Mouse (Mus musculus): ENCODE measurements at regions not wholly inside any gene's neighbourhood (a gene's known extent, or its start where the extent isn't known, plus 50 kb on each side); places are given as distances from the start of the nearest gene placed in this dataset.
A peak's percentile ranks its signal among the peaks of the same experiment; 100 is the strongest.

DNA sequence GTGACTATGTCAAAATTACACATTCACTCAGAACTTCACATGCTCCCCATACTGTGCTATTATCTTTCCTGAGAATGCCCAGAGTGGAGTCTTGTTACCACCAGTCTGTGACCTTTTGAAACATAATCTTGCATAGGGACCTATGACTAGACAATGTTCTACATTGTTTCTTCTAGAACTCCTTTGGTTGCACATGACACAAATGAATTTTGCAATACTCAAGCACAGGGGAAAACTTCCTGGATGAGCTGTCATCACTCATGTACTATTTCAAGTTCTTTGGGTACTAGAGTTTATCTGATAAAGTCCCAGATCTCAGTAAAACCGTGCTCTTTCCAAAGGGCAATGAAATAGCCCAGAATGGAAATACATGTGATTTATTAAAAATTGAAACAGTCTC lies 1901.0 kb upstream of the Lrrc6 start:
- Histone ChIP-seq H3K9ac (no peak overlapping the region), H3K4me3 (ENCODE audit: low read depth, low read length) (no peak overlapping the region), H3K36me3 (ENCODE audit: insufficient read depth) (no peaks in the 10 kb centered on the region), H3K4me1 (ENCODE audit: insufficient read depth) (no peaks in the 10 kb centered on the region), H3K27ac (ENCODE audit: low read depth, low read length) (no peak overlapping the region), H3K4me2 (ENCODE audit: low read depth) (no peak overlapping the region), H3K9me3 (ENCODE audit: low read length) (no peaks in the 10 kb centered on the region), H3K27me3 (ENCODE audit: insufficient read depth, low read length) (no peaks in the 10 kb centered on the region)
- 76% methylated on average over 1 of the region's 1 CpGs for WGBS
- DNase-seq = no peak
- no peak for ATAC-seq
- no peak for TF ChIP-seq CTCF (IDR thresholded peaks at IDR 0.05; ENCODE audit: low read depth)

DNA sequence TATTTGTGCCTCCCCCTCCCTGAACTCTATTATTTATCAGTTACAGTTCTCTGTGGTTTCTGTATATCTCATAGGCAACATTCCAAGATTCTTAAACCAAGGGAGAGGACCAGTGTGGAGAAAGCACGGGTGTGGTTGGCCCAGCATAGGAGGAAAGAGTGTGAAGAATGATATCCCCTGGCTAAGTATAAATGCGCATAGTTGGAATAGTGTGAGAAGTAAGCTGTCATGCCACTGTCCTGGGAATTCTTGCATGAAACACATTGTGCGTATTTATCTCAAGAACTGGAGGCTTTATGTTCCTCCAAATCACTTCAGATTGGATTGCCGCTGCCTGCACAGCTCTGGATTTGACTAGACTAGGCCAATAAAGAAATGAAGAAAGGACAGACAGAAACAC lies 1900.3 kb upstream of the Lrrc6 start:
- Histone ChIP-seq H3K9me3 (ENCODE audit: low read length) (no peaks in the 10 kb centered on the region), H3K9ac (no peak overlapping the region), H3K36me3 (ENCODE audit: insufficient read depth) (no peaks in the 10 kb centered on the region), H3K4me1 (ENCODE audit: insufficient read depth) (no peaks in the 10 kb centered on the region), H3K27ac (ENCODE audit: low read depth, low read length) (no peak overlapping the region), H3K4me2 (ENCODE audit: low read depth) (no peak overlapping the region), H3K4me3 (ENCODE audit: low read depth, low read length) (no peak overlapping the region), H3K27me3 (ENCODE audit: insufficient read depth, low read length) (no peaks in the 10 kb centered on the region)
- DNase-seq (no peak), ATAC-seq (no peak)
- TF ChIP-seq CTCF (IDR thresholded peaks at IDR 0.05; ENCODE audit: low read depth) = no peak
- WGBS = 88% methylated on average over 4 of the region's 4 CpGs

DNA sequence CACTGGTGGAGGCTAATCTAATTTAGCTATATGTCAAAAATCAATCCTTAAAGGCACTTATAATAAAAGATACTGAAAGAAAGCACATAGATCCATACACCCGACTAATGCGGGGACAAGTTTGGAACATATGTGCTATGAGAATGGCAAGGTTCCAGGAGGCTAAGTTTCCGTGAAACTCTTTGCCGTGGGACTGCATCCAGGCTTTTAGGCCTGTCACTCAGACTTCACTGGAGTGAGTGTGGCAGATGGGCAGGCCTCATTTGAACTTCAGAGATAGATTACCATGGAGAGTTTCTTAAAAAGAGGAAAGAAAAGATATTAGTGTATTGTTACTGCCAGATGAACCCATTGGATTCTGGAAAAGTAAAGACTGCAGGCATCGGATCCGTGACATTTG lies 1895.9 kb upstream of the Lrrc6 start:
- no peak for TF ChIP-seq CTCF (IDR thresholded peaks at IDR 0.05; ENCODE audit: low read depth)
- H3K4me2 ChIP-seq (ENCODE audit: low read depth) = no peak overlapping the region
- no peak overlapping the region for H3K4me3 ChIP-seq (ENCODE audit: low read depth, low read length)
- H3K36me3 ChIP-seq (ENCODE audit: insufficient read depth) = no peaks in the 10 kb centered on the region
- DNase-seq = peak; percentile 63
- H3K27me3 ChIP-seq (ENCODE audit: insufficient read depth, low read length) = no peaks in the 10 kb centered on the region
- H3K9ac ChIP-seq = no peak overlapping the region
- H3K9me3 ChIP-seq (ENCODE audit: low read length) = no peaks in the 10 kb centered on the region
- no peaks in the 10 kb centered on the region for H3K4me1 ChIP-seq (ENCODE audit: insufficient read depth)
- H3K27ac ChIP-seq (ENCODE audit: low read depth, low read length) = no peak overlapping the region
- 68% methylated on average over 6 of the region's 6 CpGs for WGBS
- ATAC-seq = no peak; the same call in 1 of the 2 replicates

DNA sequence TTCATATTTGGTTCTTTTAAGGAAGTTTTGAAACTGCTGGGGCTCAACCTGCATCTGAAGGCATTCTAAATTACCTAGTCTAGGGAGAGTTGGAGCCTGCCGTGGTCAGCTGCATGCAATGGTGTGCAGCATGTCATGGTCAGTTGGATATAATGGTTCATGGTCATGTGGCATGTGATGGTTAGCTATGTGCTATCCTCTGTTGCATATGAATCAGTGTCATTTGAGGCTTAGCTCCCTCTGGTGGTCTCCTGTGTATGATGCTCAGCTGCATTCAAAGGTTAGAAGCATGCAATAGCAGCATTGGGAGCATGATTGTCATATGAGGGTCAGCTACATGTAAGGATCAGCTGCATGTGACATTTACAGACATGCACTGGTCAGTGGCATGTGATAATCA lies 1894.0 kb upstream of the Lrrc6 start:
- Histone ChIP-seq H3K9me3 (ENCODE audit: low read length) (no peaks in the 10 kb centered on the region), H3K4me1 (ENCODE audit: insufficient read depth) (no peaks in the 10 kb centered on the region), H3K27ac (ENCODE audit: low read depth, low read length) (no peak overlapping the region), H3K4me2 (ENCODE audit: low read depth) (no peak overlapping the region), H3K9ac (no peak overlapping the region), H3K4me3 (ENCODE audit: low read depth, low read length) (no peak overlapping the region), H3K27me3 (ENCODE audit: insufficient read depth, low read length) (no peaks in the 10 kb centered on the region), H3K36me3 (ENCODE audit: insufficient read depth) (no peaks in the 10 kb centered on the region)
- ATAC-seq (no peak), DNase-seq (peak; percentile 24)
- 95% methylated on average over 1 of the region's 1 CpGs for WGBS
- TF ChIP-seq CTCF (IDR thresholded peaks at IDR 0.05; ENCODE audit: low read depth) = peak; percentile 72

DNA sequence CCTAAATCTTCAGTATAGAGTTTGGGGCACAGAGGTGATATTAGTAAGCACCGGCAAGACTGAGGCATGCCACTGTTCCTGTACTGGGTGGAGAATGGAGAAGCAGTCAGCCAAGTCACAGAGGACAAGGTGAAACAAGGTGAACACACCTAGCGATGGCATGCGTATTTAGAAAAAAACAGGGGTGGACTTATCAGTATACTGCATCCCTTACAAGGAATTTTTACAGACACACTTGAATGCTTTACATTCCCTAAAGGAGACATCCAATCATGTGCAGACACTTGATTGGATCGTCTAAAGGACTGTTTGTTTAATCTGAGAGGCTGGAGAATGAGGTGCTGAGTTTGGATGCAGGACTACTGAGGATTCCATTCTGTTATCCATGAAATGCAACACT lies 1893.4 kb upstream of the Lrrc6 start:
- H3K9ac ChIP-seq = no peak overlapping the region
- H3K4me3 ChIP-seq (ENCODE audit: low read depth, low read length) = no peak overlapping the region
- no peaks in the 10 kb centered on the region for H3K36me3 ChIP-seq (ENCODE audit: insufficient read depth)
- no peak overlapping the region for H3K27ac ChIP-seq (ENCODE audit: low read depth, low read length)
- DNase-seq = no peak
- no peak for TF ChIP-seq CTCF (IDR thresholded peaks at IDR 0.05; ENCODE audit: low read depth)
- no peak overlapping the region for H3K4me2 ChIP-seq (ENCODE audit: low read depth)
- 91% methylated on average over 4 of the region's 4 CpGs for WGBS
- no peaks in the 10 kb centered on the region for H3K4me1 ChIP-seq (ENCODE audit: insufficient read depth)
- ATAC-seq = no peak
- H3K27me3 ChIP-seq (ENCODE audit: insufficient read depth, low read length) = no peaks in the 10 kb centered on the region
- H3K9me3 ChIP-seq (ENCODE audit: low read length) = no peaks in the 10 kb centered on the region

DNA sequence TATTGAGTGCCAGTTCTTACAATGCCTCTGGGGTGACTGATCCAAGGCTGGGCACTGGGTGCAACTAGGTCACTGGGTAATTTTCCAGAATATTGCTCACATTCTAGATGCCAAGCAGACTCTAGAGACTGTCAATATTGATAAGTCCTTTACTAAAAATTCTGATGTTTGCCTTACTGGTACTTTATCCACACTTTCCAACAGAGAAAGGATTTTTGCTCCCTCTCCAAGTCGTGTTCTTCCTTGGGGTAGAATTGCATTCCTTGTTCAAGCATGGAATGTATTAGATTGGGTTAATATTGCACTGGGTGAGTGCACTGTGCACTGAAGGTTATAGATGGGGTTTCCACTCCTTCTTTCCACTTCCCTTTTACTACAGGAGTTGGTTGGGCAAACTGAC lies 1891.0 kb upstream of the Lrrc6 start:
- no peak for ATAC-seq
- no peak for TF ChIP-seq CTCF (IDR thresholded peaks at IDR 0.05; ENCODE audit: low read depth)
- H3K4me1 ChIP-seq (ENCODE audit: insufficient read depth) = no peaks in the 10 kb centered on the region
- DNase-seq = no peak
- no peaks in the 10 kb centered on the region for H3K9me3 ChIP-seq (ENCODE audit: low read length)
- no peaks in the 10 kb centered on the region for H3K27me3 ChIP-seq (ENCODE audit: insufficient read depth, low read length)
- no peak overlapping the region for H3K4me3 ChIP-seq (ENCODE audit: low read depth, low read length)
- H3K27ac ChIP-seq (ENCODE audit: low read depth, low read length) = no peak overlapping the region
- 56% methylated on average over 1 of the region's 1 CpGs for WGBS
- H3K4me2 ChIP-seq (ENCODE audit: low read depth) = no peak overlapping the region
- H3K36me3 ChIP-seq (ENCODE audit: insufficient read depth) = no peaks in the 10 kb centered on the region
- no peak overlapping the region for H3K9ac ChIP-seq

DNA sequence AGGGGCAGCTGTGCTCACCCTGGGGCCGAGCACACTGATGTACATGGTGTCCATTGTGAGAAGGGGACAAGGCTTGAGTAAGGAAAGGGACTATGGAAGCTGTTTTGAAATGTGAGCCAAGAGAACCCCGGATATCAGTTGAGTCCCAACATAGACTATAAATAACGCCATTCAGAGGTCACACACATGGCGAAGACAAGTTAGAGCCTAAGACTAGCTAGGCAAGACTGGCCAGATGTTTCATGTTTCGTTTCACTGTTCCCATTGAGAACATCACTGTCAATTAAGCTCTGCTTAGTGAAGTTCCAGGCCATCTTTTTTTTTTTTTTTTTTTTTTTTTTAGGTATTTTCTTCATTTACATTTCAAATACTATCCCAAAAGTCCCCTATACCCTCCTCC lies 1889.1 kb upstream of the Lrrc6 start:
- Histone ChIP-seq H3K9ac (no peak overlapping the region), H3K36me3 (ENCODE audit: insufficient read depth) (no peaks in the 10 kb centered on the region), H3K27me3 (ENCODE audit: insufficient read depth, low read length) (no peaks in the 10 kb centered on the region), H3K4me2 (ENCODE audit: low read depth) (no peak overlapping the region), H3K9me3 (ENCODE audit: low read length) (no peaks in the 10 kb centered on the region), H3K4me3 (ENCODE audit: low read depth, low read length) (no peak overlapping the region), H3K4me1 (ENCODE audit: insufficient read depth) (no peaks in the 10 kb centered on the region), H3K27ac (ENCODE audit: low read depth, low read length) (no peak overlapping the region)
- 84% methylated on average over 5 of the region's 5 CpGs for WGBS
- TF ChIP-seq CTCF (IDR thresholded peaks at IDR 0.05; ENCODE audit: low read depth) = no peak
- ATAC-seq = no peak
- no peak for DNase-seq
